Mouse (Mus musculus) E14TG2a.4 (cell line): ENCODE results near the gene Nlrp1b.

Source experiments
- CTCF ChIP-seq: conservative IDR thresholded peaks from 2 replicates; pipeline ENCODE4 v1.5.1; 2014; ENCODE audit warnings: low read length
- POU5F1 ChIP-seq: IDR thresholded peaks from 2 replicates; pipeline ENCODE4 v1.6.1; 2014; ENCODE audit warnings: low read length, borderline replicate concordance

DNA sequence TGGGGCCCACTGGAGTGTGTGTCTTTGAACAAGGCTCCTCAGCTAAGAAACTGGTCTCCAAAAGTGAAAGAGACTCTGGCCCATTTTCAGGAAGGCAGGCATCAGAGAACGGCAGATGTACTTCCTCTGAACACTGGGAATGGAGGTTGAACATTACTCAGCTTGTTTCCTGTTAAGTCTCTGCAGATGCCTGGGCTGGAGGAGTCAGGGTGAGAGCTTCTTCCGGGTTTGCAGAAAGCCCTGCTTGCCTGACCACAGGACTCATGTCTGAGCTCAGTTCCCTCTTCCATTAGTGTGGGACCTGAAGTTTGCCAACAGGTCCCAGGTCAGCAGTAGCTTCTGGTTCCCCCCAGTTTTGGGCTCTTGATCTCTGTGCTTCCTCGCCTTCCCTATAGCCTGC, 85.9 kb downstream of the Nlrp1b start, which contains the start of gene Nlrp1a:
- TF ChIP-seq CTCF = no peak
- TF ChIP-seq POU5F1 = no peak
